Mouse (Mus musculus) liver, adult 2 months (tissue): ENCODE measurements around the gene Tmcc3.

Experiments
- CTCF ChIP-seq: fragments of 200-500 bp; IDR thresholded peaks from 2 replicates; pipeline ENCODE4 v1.5.1; 2011; ENCODE audit warnings: low read depth, low read length, control low read depth
- POLR2A ChIP-seq: fragments of 200-500 bp; IDR thresholded peaks from 2 replicates; pipeline ENCODE4 v1.6.1; 2011; ENCODE audit warnings: low read length, control low read depth; ENCODE audit not compliant: insufficient read depth; ENCODE audit errors: extremely low read depth

DNA sequence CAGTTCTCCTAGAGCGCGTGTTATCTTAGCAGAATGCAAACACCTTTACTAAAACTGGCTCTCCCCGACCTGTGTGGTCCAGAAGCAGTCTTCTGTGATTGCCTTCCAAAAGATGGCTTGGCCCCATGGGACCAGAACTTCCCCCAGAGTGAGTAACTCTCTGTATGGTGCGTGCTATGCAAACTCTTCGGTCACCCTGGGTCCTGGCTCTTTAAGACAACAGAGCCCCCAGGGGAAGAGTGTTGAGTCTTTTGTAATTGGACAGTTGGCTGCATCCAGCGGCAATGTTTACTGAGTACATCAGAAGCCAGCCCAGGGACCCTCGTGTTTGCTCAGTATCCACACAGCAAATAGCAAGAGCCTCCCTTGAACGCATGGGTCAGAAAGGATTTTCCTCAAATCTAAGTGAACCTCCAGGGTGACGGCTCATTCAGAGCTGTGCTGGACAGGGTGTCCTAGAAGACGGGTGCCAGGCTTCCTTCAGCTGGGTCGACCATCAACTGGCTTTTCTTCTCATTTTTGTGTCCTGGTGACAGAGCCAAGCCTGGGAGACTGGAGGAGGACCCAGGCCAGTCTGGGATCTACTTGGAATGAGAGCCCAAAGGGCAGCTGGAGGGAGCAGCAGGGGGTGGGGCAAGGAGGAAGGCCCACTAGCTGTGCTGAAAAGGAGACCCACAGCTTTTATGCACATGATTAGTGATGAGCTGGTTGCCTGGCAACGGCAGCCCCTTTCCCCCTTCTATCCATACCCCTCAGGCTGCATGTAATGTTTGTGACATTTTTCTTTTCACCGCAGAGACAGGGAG is 309.9 kb downstream of the Tmcc3 start:
- TF ChIP-seq POLR2A (no peak), CTCF (no peak)
